Mouse (Mus musculus): Measurements from ENCODE around the gene Abhd14b. TPM values are rescaled to one million over a fixed set of nuclear protein-coding genes. Genes with fewer than 3 reads are reported as not detected.
"Not testable (repeated sequence)": the region's sequence is repeated elsewhere in the genome, so short reads cannot be mapped to it uniquely, and the experiment has no call there.

Gene Abhd14b
- polyA plus RNA-seq, 1 experiment from 2014 or later, result 25.6 TPM

DNA sequence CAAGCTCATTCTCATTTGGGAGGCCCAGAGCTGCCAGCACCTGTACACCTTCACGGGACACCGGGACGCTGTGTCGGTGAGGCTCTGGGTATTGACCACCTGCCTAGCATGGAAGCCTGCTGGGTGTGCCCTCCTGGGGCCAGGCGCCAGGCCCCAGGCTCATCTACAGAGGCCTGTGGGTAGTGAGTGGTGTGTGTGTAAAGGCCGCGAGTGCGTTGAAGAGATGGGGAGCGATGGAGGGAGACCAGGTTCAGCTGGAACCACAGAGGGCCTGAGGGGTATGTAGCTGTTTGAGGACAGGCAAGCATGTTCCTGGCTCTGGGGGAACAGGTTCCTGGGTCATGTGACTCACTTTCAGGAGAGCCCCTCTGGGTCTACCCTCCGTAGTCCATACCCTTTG lies 35.9 kb downstream of the Abhd14b start:
- WGBS, result 93% methylated on average over 10 of the region's 10 CpGs
- no peaks in the 10 kb centered on the region for H3K9me3 ChIP-seq (ENCODE audit: control insufficient read depth, low read length)
- H3K36me3 ChIP-seq (ENCODE audit: control insufficient read depth, insufficient read depth, low read length), result peaks cover 54% of the 10 kb centered on the region

GRCm38 (mm10) chr9:106483606-106484005 lies 36.3 kb downstream of the Abhd14b start:
- Histone ChIP-seq H3K36me3 (ENCODE audit: control insufficient read depth, insufficient read depth, low read length) (peaks cover 54% of the 10 kb centered on the region), H3K4me2 (replicated peaks; ENCODE audit: low read depth, low read length) (no peak overlapping the region)
- 92% methylated on average over 17 of the region's 17 CpGs for WGBS

More for the DNA sequence above, 35.9 kb downstream of the Abhd14b start:
- no peak for ATAC-seq (ENCODE audit: low FRiP score, low TSS enrichment)
- Histone ChIP-seq H3K4me3 (ENCODE audit: low read length) (no peak overlapping the region), H3K27ac (ENCODE audit: low read depth, low read length) (no peak overlapping the region), H3K9ac (ENCODE audit: low read depth, low read length) (no peak overlapping the region), H3K27me3 (ENCODE audit: control insufficient read depth, insufficient read depth, low read length) (no peaks in the 10 kb centered on the region), H3K4me2 (replicated peaks; ENCODE audit: low read depth, low read length) (no peak overlapping the region), H3K4me1 (ENCODE audit: control insufficient read depth, insufficient read depth, low read length) (peaks cover 4% of the 10 kb centered on the region)

GRCm38 (mm10) chr9:106485076-106485475 lies 37.8 kb downstream of the Abhd14b start:
- Histone ChIP-seq H3K4me2 (replicated peaks; ENCODE audit: low read depth, low read length) (no peak overlapping the region), H3K36me3 (ENCODE audit: control insufficient read depth, insufficient read depth, low read length) (peaks cover 54% of the 10 kb centered on the region), H3K4me3 (ENCODE audit: low read length) (no peak overlapping the region), H3K9me3 (ENCODE audit: control insufficient read depth, low read length) (no peaks in the 10 kb centered on the region), H3K27ac (ENCODE audit: low read depth, low read length) (no peak overlapping the region), H3K9ac (ENCODE audit: low read depth, low read length) (no peak overlapping the region), H3K27me3 (ENCODE audit: control insufficient read depth, insufficient read depth, low read length) (no peaks in the 10 kb centered on the region), H3K4me1 (ENCODE audit: control insufficient read depth, insufficient read depth, low read length) (no peaks in the 10 kb centered on the region)
- WGBS, result 81% methylated on average over 10 of the region's 10 CpGs
- ATAC-seq (ENCODE audit: low FRiP score, low TSS enrichment), result no peak

More at GRCm38 (mm10) chr9:106483606-106484005, 36.3 kb downstream of the Abhd14b start:
- no peaks in the 10 kb centered on the region for H3K9me3 ChIP-seq (ENCODE audit: control insufficient read depth, low read length)
- H3K9ac ChIP-seq (ENCODE audit: low read depth, low read length), result no peak overlapping the region
- H3K27me3 ChIP-seq (ENCODE audit: control insufficient read depth, insufficient read depth, low read length), result no peaks in the 10 kb centered on the region
- H3K4me3 ChIP-seq (ENCODE audit: low read length), result no peak overlapping the region
- no peaks in the 10 kb centered on the region for H3K4me1 ChIP-seq (ENCODE audit: control insufficient read depth, insufficient read depth, low read length)
- no peak overlapping the region for H3K27ac ChIP-seq (ENCODE audit: low read depth, low read length)
- ATAC-seq (ENCODE audit: low FRiP score, low TSS enrichment), result no peak

DNA sequence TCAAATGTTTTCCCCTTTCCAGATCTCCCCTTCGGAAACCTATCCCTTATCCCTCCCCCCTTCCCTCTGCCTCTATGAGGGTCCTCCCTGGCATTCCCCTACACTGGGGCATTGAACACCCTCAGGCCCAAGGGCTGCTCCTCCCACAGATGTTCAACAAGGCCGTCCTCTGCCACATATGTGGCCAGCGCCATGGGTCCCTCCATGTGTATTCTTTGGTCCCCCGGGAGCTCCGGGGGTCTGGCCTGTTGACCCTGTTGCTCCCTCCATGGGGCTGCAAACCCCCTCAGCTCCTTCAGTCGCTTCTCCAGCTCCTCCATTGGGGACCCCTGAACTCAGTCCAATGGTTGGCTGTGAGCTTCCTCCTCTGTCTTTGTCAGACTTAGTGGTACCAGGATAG lies 40.3 kb downstream of the Abhd14b start:
- H3K4me3 ChIP-seq (ENCODE audit: low read length); H3K27me3 ChIP-seq (ENCODE audit: control insufficient read depth, insufficient read depth, low read length); H3K4me2 ChIP-seq (replicated peaks; ENCODE audit: low read depth, low read length); H3K9me3 ChIP-seq (ENCODE audit: control insufficient read depth, low read length); H3K4me1 ChIP-seq (ENCODE audit: control insufficient read depth, insufficient read depth, low read length); H3K9ac ChIP-seq (ENCODE audit: low read depth, low read length); H3K27ac ChIP-seq (ENCODE audit: low read depth, low read length); ATAC-seq (ENCODE audit: low FRiP score, low TSS enrichment): not testable (repeated sequence)
- WGBS, result 82% methylated on average over 6 of the region's 6 CpGs
- H3K36me3 ChIP-seq (ENCODE audit: control insufficient read depth, insufficient read depth, low read length), result peaks cover 35% of the 10 kb centered on the region

DNA sequence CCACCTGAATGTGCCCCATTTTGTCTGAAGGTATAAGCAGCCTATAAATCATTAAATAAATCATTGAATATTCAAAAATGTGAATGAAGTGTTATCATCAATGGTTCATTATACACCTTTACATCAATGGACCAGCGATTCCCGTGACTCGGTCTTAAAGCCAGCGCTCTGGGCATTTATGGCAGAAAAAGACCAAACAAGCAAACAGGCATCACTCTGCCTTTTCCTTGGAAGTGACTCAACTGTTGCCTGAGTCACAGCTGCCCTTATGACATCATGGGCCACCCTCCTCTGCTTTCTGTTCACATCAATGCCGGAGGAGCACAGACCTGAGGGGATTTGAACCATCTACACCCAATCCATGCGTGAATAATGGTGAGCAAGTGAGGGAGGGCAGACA lies 52.4 kb downstream of the Abhd14b start, which contains the start of gene Iqcf1:
Iqcf1 (plus strand) TSS at position 301 of the 400 bp plus-strand sequence.
- Histone ChIP-seq H3K9ac (ENCODE audit: low read depth, low read length) (no peak within 1 kb of the TSS), H3K4me3 (ENCODE audit: low read length) (no peak within 1 kb of the TSS), H3K4me1 (ENCODE audit: control insufficient read depth, insufficient read depth, low read length) (no peaks in the 10 kb centered on the region), H3K36me3 (ENCODE audit: control insufficient read depth, insufficient read depth, low read length) (no peaks in the 10 kb centered on the region), H3K9me3 (ENCODE audit: control insufficient read depth, low read length) (no peaks in the 10 kb centered on the region), H3K27ac (ENCODE audit: low read depth, low read length) (no peak within 1 kb of the TSS), H3K27me3 (ENCODE audit: control insufficient read depth, insufficient read depth, low read length) (no peaks in the 10 kb centered on the region), H3K4me2 (replicated peaks; ENCODE audit: low read depth, low read length) (no peak within 1 kb of the TSS)
- ATAC-seq (ENCODE audit: low FRiP score, low TSS enrichment), result no peak
- WGBS, result 92% methylated on average over 6 of the region's 6 CpGs

DNA sequence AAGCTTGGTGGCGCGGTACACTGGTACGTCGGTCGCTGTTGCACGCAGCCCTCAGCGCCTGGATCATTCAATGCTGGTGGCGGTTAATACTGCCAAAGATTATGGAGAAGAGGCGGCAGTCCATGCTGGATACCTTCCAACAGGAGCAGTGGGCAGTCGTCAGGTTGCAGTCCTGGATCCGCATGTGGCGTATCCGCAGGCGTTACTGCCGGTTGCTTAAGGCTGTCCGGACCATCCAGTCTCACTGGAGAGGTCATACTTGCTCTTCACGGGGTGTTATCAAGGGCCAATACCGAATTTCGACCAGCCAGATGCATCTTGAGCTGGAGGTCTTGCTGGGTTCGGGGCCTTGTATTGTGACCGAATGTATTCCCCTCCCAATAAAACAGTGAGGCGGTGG lies 54.6 kb downstream of the Abhd14b start:
- H3K9me3 ChIP-seq (ENCODE audit: control insufficient read depth, low read length), result no peaks in the 10 kb centered on the region
- no peak overlapping the region for H3K4me2 ChIP-seq (replicated peaks; ENCODE audit: low read depth, low read length)
- no peak for ATAC-seq (ENCODE audit: low FRiP score, low TSS enrichment)
- no peak overlapping the region for H3K9ac ChIP-seq (ENCODE audit: low read depth, low read length)
- H3K27me3 ChIP-seq (ENCODE audit: control insufficient read depth, insufficient read depth, low read length), result no peaks in the 10 kb centered on the region
- H3K4me1 ChIP-seq (ENCODE audit: control insufficient read depth, insufficient read depth, low read length), result no peaks in the 10 kb centered on the region
- H3K4me3 ChIP-seq (ENCODE audit: low read length), result no peak overlapping the region
- 89% methylated on average over 22 of the region's 22 CpGs for WGBS
- no peaks in the 10 kb centered on the region for H3K36me3 ChIP-seq (ENCODE audit: control insufficient read depth, insufficient read depth, low read length)
- H3K27ac ChIP-seq (ENCODE audit: low read depth, low read length), result no peak overlapping the region

Other genes starting within 250 kb of the Abhd14b start
- 36.4 and 43.1 TPM in 2 replicates for gene Ppm1m, start 247.7 kb upstream of the Abhd14b start, polyA plus RNA-seq (2014; fragmentation: Nextera tagmentation; extraction: Ambion mirVana)
- gene Twf2, start 244.4 kb upstream of the Abhd14b start, polyA plus RNA-seq (2014; fragmentation: Nextera tagmentation; extraction: Ambion mirVana), result 77.9 and 80.8 TPM in 2 replicates
- gene Tlr9, start 224.9 kb upstream of the Abhd14b start, polyA plus RNA-seq (2014; fragmentation: Nextera tagmentation; extraction: Ambion mirVana), result 0.14 TPM in 1 of 2 replicates, not detected in the other
- 71.8 and 95.3 TPM in 2 replicates for gene Alas1, start 198.8 kb upstream of the Abhd14b start, polyA plus RNA-seq (2014; fragmentation: Nextera tagmentation; extraction: Ambion mirVana)
- 25.6 and 29.1 TPM in 2 replicates for gene Poc1a, start 166.4 kb upstream of the Abhd14b start, polyA plus RNA-seq (2014; fragmentation: Nextera tagmentation; extraction: Ambion mirVana)
- 25.5 and 26.3 TPM in 2 replicates for gene Dusp7, start 78.8 kb upstream of the Abhd14b start, polyA plus RNA-seq (2014; fragmentation: Nextera tagmentation; extraction: Ambion mirVana)
- gene Rpl29, start 18.0 kb upstream of the Abhd14b start, polyA plus RNA-seq (2014; fragmentation: Nextera tagmentation; extraction: Ambion mirVana), result 1,370 and 1,590 TPM in 2 replicates
- gene Acy1, start 9.1 kb upstream of the Abhd14b start, polyA plus RNA-seq (2014; fragmentation: Nextera tagmentation; extraction: Ambion mirVana), result 41.1 and 44.5 TPM in 2 replicates
- gene Abhd14a, start 219 bp downstream of the Abhd14b start, polyA plus RNA-seq (2014; fragmentation: Nextera tagmentation; extraction: Ambion mirVana), result 50.2 and 58.8 TPM in 2 replicates
- 129 and 147 TPM in 2 replicates for gene Pcbp4, start 5.8 kb downstream of the Abhd14b start, polyA plus RNA-seq (2014; fragmentation: Nextera tagmentation; extraction: Ambion mirVana)
- gene Gpr62, start 18.5 kb downstream of the Abhd14b start, polyA plus RNA-seq (2014; fragmentation: Nextera tagmentation; extraction: Ambion mirVana), result 0.37 and 0.66 TPM in 2 replicates
- 43.8 and 49.3 TPM in 2 replicates for gene Rrp9, start 28.5 kb downstream of the Abhd14b start, polyA plus RNA-seq (2014; fragmentation: Nextera tagmentation; extraction: Ambion mirVana)
- gene Parp3, start 29.5 kb downstream of the Abhd14b start, polyA plus RNA-seq (2014; fragmentation: Nextera tagmentation; extraction: Ambion mirVana), result 1.9 and 2.7 TPM in 2 replicates
- not detected in 2 replicates for gene Iqcf1, start 52.5 kb downstream of the Abhd14b start, polyA plus RNA-seq (2014; fragmentation: Nextera tagmentation; extraction: Ambion mirVana)
- gene Iqcf5, start 67.1 kb downstream of the Abhd14b start, polyA plus RNA-seq (2014; fragmentation: Nextera tagmentation; extraction: Ambion mirVana), result not detected in 2 replicates
- gene Iqcf3, start 114.2 kb downstream of the Abhd14b start, polyA plus RNA-seq (2014; fragmentation: Nextera tagmentation; extraction: Ambion mirVana), result not detected in 2 replicates
- gene Iqcf4, start 123.5 kb downstream of the Abhd14b start, polyA plus RNA-seq (2014; fragmentation: Nextera tagmentation; extraction: Ambion mirVana), result not detected in 2 replicates
- not detected in 2 replicates for gene Iqcf6, start 179.1 kb downstream of the Abhd14b start, polyA plus RNA-seq (2014; fragmentation: Nextera tagmentation; extraction: Ambion mirVana)
- gene Grm2, start 208.6 kb downstream of the Abhd14b start, polyA plus RNA-seq (2014; fragmentation: Nextera tagmentation; extraction: Ambion mirVana), result not detected in 2 replicates
- gene Tex264, start 238.5 kb downstream of the Abhd14b start, polyA plus RNA-seq (2014; fragmentation: Nextera tagmentation; extraction: Ambion mirVana), result 42.5 and 58.2 TPM in 2 replicates